Mouse (Mus musculus): Measurements from ENCODE around the gene Pdpr.
A peak's percentile ranks its signal among the peaks of the same experiment; 100 is the strongest.
"Not testable (repeated sequence)": the region's sequence is repeated elsewhere in the genome, so short reads cannot be mapped to it uniquely, and the experiment has no call there.

The Pdpr gene

DNA sequence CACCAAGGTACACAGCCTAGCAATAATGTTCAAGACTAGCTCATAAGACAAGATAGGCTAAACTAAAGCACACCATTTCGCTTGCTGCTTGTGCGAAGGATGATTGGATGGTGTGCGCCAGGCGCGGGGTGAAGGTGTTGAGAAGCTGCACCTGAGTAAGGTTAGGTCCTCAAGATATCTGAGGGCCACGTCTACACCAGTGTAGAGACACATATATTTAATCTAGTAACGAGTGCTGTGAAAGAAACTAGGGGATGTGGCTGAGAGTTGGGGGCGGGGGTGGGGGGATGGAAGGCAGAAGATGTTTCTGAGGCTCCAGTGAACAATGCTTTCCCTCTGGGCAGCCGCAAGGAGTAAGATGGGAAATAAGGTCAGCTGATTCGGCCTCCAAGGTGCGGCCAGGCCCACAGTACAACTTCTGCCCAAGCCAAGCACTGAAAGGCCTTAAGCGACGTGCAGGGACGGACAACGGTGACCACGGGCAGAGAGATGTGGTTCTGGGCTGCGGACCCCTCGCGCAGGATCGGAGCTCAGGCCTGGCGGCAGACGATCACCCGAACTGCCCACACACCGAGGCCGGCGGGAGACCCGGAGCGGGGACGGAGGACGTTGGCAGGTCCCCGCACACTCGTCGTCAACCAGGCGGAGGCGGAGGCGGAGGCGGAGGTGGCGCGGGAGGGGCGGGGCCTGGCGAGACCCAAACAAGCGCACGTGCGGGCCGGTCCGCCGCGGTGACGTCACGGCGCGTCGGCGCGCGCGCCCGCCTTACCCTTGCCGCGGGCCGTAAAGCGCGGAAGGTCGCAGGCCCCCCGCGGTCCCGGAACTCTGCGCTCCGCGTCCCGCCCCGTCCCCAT lies at the start of gene Pdpr:
Gene Pdpr (plus strand): TSS at position 766 of the 854 bp plus-strand sequence.
- DNase-seq = peak; percentile 93

GRCm38 (mm10) chr8:111048694-111049093 lies 45.7 kb upstream of the Pdpr start:
- DNase-seq = no peak

DNA sequence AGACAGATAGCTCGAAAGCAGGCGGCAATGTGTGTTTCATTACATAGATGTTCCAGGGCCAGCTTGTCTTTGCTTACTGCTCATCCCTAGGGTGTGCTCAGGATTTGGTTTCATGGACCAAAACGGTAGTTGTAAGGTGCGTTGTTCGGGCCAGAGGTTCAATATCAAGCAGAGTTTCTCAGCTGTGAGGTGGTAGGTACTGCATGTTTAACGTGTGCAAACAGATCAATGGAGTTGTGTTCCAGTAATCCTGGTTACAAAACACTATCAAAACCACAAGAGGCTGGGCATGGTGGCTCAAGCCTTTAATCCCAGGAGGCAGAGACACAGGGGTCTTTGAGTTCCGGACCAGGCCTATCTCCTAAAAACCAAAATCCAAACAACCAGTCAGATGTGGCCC lies 45.3 kb upstream of the Pdpr start:
- no peak for DNase-seq

DNA sequence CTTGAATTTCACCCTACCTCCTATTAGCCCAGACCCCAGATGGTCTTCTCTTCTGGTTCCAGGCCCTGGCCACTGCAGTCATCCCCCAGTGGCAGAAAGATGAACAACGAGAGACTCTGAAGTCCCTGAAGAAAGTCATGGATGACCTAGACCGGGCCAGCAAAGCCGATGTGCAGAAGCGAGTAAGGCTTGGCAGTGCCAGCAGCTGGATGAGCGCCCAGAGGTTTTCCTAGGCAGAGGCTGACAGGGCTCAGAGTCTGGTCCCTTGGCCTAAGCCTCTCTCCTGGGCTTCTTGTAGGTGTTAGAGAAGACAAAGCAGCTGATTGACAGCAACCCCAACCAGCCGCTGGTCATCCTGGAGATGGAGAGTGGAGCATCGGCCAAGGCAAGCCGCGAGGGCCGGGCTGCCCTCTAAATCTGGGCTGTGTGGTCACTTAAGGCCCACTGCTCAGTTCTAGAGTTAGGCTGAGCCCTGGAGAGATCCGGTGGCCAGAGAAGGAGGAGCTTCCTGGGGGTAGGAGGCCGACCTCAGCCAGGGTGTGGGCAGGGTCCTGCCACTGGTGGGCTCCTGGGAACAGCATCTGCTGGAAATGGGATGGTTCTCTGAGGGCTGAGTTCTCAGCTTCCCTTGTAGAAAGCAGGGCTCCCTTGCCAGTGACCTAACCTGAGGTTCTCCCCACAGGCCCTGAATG lies 40.5 kb upstream of the Pdpr start:
- DNase-seq = no peak

DNA sequence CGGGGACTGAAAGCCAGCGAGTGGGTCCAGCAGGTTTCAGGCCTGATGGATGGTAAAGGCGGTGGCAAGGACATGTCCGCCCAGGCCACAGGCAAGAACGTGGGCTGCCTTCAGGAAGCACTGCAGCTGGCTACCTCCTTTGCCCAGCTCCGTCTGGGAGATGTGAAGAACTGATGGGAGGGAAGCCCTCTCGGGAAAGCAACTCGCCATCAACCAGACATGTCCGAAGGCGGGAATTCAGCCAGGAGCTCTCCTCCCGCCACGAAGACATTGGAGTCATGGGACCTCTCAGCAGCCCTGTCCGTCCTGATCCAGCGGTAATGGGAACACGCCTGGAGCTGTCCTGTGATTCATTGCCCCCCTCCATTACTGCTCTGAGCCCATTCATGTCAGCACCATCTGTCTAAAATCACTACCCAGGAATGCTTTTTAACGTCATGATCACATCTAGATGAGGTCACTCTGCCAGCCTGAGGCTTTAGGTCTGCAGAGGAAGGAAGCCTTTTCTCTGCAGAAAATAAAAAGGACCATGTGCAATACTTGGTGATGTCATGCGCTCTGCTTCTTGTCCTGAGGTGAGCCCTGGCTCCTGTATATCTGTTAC lies 39.3 kb upstream of the Pdpr start:
- DNase-seq = no peak

DNA sequence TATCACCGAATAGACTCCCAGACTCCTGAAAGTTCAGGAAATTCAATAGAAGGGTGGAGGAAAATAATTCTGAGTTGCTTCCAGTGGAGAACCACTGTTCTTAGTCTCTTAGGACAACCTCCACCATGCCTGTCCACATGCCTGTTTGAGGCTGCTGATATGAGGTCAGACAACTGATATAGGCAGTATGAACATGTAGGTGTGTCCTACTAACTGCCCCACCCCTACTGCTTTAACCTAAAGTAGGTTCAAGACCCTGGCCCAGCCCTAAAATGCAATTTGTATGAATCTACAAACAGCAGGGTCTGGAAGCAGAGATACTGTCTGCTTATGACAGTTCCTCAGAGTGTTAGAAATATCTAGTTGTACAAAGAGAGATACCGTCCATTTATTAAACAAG lies 38.8 kb upstream of the Pdpr start:
- no peak for DNase-seq

- peak; percentile 97 for DNase-seq
Observed at GRCm38 (mm10) chr8:111056158-111056663, 38.2 kb upstream of the Pdpr start, which contains the start of gene Exosc6. Exosc6 (plus strand) TSS chr8:111056339.

GRCm38 (mm10) chr8:111056691-111057293 lies 37.6 kb upstream of the Pdpr start:
- DNase-seq = no peak

DNA sequence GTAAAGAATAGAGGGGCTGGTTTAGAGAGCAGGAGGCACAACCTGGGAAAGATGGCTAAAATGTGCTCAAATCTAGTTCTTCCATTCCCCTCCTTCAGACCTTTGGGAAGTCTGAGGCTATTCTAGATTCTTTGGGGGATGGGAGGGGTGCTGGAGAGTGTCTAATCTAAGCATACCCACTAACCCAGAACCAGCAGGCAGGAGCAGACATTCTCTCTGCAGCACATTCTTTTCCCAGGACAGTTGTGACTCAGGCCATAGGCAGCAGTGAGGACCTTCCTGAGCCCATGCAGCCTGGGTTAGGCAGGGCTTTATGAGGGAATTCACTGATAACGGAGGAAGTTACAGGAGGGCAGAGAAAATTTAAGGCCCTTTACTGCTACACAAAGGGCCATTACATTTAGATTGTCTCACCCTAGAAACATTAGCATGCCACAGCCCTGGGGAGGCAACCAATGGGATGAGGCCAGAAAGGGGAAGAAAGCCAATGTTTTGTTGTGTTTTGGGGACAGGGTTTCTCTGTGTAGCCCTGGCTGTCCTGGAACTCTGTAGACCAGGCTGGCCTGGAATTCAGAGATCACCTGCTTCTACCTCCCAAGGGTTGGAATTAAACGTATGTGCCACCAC lies 35.4 kb upstream of the Pdpr start:
- no peak for DNase-seq

GRCm38 (mm10) chr8:111061688-111062071 lies 32.8 kb upstream of the Pdpr start:
- DNase-seq = peak; percentile 50

- peak; percentile 89 for DNase-seq
Observed at GRCm38 (mm10) chr8:111062072-111062757, 32.2 kb upstream of the Pdpr start.

DNA sequence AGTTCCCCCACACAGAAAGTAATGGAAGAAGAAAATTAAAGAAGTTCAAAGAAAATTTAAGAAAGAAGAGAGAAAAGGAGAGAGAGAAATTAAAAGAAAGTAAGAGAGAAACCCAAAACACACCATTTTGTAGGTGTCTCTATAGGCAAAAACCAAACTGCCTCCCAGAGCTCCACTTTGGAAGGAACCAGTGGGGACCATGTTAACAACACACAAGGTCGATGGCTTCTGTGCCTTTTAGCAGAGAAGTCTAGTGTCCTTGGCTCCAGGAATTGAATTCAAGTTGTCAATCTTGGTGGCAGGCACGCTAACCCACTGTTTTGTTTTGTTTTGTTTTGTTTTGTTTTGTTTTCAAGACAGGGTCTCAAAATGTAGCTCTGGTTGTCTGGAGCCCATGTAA lies 31.5 kb upstream of the Pdpr start:
- peak; percentile 20 for DNase-seq

GRCm38 (mm10) chr8:111066308-111066707 lies 28.1 kb upstream of the Pdpr start:
- no peak for DNase-seq

DNA sequence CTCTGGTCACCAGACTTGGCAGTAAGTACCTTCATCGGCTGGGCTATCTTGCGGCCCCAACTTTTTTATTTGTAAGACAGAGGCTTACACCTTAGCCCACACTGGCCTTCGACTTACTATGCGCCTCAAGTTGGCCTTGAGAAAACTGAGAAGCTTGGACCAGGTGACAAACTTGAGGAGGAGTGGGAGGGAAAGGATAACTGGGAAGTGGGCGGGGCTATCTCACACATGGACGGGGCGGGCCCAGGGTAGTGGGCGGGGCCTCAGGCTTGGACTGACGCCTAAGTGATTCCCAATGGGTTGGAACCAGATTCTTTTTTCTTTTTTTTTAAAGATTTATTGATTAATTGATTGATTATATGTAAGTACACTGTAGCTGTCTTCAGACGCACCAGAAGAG lies 27.0 kb upstream of the Pdpr start:
- DNase-seq = peak; percentile 47

GRCm38 (mm10) chr8:111068660-111069059 lies 25.8 kb upstream of the Pdpr start:
- DNase-seq = not testable (repeated sequence)

- no peak for DNase-seq
Observed at GRCm38 (mm10) chr8:111075926-111076325, 18.5 kb upstream of the Pdpr start.

DNA sequence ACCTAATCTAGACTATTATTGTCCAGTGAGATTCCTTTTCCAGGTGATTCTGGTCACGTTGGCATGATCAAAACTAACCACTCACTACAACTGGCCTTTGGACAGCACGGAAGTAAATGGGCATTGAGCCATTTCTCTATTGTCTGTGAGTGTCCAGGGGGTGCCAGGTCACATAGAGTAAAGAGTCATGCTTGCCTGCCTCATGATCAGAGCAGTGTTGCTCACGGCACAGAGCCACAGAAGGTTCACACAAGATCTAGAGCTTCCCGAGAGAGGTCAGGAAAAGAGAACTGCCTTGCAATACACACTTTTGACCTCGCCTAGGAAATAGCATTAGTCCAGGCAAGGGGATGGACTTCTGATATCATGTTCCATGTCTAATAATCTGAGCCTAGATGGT lies 15.0 kb upstream of the Pdpr start:
- no peak for DNase-seq

DNA sequence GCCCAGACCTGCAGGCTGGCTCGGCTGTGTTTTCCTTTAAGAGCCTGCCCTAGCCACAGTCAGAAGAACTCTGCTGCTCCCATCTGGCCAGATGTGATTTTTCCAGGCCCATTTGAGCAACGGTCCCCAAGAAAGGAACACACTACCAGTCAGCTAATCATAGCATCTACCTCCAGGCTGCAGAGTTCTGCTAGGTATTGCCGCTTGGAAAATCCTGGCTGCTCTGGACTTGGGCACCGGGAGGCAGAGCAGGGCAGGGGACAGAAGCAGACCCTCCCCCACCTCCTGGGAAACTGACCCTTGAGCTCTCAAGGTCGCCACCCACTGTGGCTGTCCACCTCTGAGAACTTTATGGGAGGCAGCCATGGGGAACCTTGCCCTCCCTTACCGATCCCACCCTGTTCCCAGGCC lies 14.6 kb upstream of the Pdpr start:
- DNase-seq = peak; percentile 52

DNA sequence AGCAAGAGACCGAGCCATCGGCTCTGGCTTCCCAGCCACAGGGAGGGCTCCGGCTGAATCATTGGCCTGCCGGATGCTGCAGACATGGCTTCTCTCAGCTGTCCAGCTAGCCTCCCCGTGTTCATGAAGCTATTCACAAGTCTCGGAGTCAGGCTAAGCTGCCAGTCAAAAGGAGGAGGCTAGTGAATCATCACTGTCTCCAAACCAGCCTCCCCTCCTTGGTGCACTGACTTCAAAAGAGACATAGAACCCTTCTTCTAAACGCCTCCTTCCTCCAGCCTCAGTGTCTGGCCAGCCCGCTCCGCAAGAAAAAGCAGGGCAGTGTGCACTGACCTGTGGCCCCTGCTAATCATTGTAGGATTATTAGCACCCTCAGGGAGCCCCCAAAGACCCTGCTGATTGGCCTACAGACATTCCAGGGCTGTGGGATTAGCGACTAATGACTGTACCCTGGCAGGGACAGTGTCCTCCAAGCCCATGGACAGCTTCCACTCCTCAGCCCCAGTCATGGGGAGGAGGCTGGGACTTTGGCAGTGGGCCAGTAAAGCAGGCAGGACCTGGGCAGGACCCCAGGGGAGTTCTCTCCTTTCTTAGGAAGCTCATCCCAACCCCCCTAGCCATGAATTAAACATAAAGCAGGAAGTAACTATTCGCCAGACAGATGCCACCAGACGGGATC lies 12.7 kb upstream of the Pdpr start:
- DNase-seq = peak; percentile 9

- not testable (repeated sequence) for DNase-seq
Observed at GRCm38 (mm10) chr8:111083936-111084335, 10.5 kb upstream of the Pdpr start.

DNA sequence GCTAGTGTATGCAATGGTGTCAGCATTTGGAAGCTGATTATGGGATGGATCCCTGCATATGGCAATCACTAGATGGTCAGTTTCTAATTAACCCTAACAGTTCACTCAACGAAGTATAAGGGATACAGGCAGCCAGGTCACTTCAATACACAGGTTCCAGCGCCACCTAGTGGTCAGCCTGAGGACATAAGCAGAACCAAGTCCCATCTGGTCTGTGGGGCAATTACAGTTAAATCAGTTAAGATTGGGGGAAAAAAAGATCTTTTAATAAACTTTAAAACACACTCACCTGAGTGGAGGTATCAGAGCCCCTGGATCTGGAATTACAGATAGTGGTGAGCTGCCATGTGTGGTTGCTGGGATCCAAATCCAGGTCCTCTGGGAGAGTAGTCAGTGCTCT lies 4.3 kb upstream of the Pdpr start:
- peak; percentile 85 for DNase-seq

All from embryo, embryonic 11 days (tissue).